Mouse (Mus musculus) forebrain, embryonic 16.5 days (tissue): ENCODE results near the gene Aktip. TPM values are rescaled to one million over a fixed set of nuclear protein-coding genes. Genes with fewer than 3 reads are reported as not detected.

Source experiments
- ATAC-seq: fragments of 200-750 bp; cut with Nextera tagmentation; 2 replicates; pipeline ENCODE4 v1.8.0; 2017; ENCODE audit warnings: mild to moderate bottlenecking, moderate library complexity
- H3K27ac ChIP-seq: fragments of 300-500 bp; sonication (generic); 2 replicates; pipeline ENCODE4 v1.5.1; 2014; ENCODE audit warnings: low read length, control low read depth
- H3K27me3 ChIP-seq: fragments of 300-500 bp; sonication (generic); replicated peaks from 2 replicates; pipeline ENCODE4 v1.6.1; 2014; ENCODE audit warnings: low read length; ENCODE audit not compliant: control insufficient read depth, insufficient read depth
- H3K36me3 ChIP-seq: fragments of 300-500 bp; sonication (generic); 2 replicates; pipeline ENCODE4 v1.6.1; 2014; ENCODE audit not compliant: control insufficient read depth, insufficient read depth
- H3K4me1 ChIP-seq: fragments of 300-500 bp; sonication (generic); replicated peaks from 2 replicates; pipeline ENCODE4 v1.6.1; 2014; ENCODE audit warnings: low read length; ENCODE audit not compliant: control insufficient read depth, insufficient read depth
- H3K4me2 ChIP-seq: fragments of 300-500 bp; sonication (generic); 2 replicates; pipeline ENCODE4 v1.6.1; 2014; ENCODE audit warnings: mild to moderate bottlenecking, low read length, control low read depth
- H3K4me3 ChIP-seq: fragments of 300-500 bp; sonication (generic); replicated peaks from 2 replicates; pipeline ENCODE4 v1.5.1; 2014; ENCODE audit warnings: mild to moderate bottlenecking, low read length, control low read depth
- H3K9ac ChIP-seq: fragments of 300-500 bp; sonication (generic); replicated peaks from 2 replicates; pipeline ENCODE4 v1.6.1; 2014; ENCODE audit warnings: low read depth, low read length, control low read depth
- H3K9me3 ChIP-seq: fragments of 300-500 bp; sonication (generic); 2 replicates; pipeline ENCODE4 v1.6.1; 2016; ENCODE audit warnings: low read length; ENCODE audit not compliant: control insufficient read depth
- WGBS: fragments of 180-500 bp; shearing (Covaris S2); extraction: QIAGEN DNeasy Blood & Tissue Kit; methylation state at CpG from one replicate; pipeline ENCODE4 v1.1.7; 2014; 5-methylcytosine and 5-hydroxymethylcytosine counted together
- polyA plus RNA-seq: library from polyadenylated mRNA; unstranded; fragments of >200 nt; fragmentation: Nextera tagmentation; extraction: Ambion mirVana; gene quantifications from 2 replicates; pipeline ENCODE4 v1.2.1, GENCODE M21; 2015

The Aktip gene
- polyA plus RNA-seq, 1 experiment from 2014 or later: 148 TPM

DNA sequence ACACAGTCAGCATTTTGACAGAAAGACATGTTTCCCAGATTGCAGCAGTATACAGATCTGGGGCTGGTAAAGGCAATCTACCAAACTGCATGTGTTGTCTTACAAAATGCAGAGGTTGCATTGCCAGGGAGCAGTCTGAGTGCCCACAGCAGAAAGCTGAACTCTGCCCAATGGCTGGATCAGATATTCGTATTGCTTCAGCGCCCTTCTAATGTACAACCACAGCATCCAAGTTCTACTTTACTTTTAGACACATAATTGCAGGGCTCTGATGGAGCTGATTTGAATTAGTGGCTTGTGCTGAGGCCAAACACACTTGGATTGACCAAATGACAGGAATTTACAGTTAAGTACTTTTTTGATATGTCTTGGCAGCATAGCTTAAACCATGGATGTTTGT, 22.1 kb upstream of the Aktip start:
- Histone ChIP-seq H3K27ac (no peak overlapping the region), H3K36me3 (peaks cover 3% of the 10 kb centered on the region; the same call in 1 of the 2 replicates), H3K27me3 (no peaks in the 10 kb centered on the region), H3K4me3 (no peak overlapping the region), H3K9ac (no peak overlapping the region), H3K4me1 (no peaks in the 10 kb centered on the region), H3K4me2 (no peak overlapping the region), H3K9me3 (no peaks in the 10 kb centered on the region)
- ATAC-seq: no peak
- WGBS: 97% methylated on average over 2 of the region's 2 CpGs

DNA sequence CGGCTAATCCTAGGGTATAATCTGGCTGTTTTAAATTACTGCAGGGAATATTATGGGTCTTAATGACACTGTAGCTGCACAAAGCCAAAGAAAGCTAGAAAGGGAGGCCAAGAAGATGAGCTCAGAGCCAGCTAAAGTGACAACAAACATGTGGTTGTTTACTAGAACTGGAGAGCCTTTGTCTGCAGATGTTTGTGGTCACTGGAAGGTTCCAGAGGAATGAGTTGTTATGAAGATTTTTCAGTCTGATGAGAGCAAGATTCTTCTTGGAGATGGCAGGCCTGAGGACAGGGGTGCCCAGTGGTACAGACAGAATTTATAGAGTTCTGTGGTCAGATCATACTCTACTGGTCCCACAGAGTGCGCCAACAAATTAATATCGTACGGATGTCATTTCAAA, 18.5 kb upstream of the Aktip start:
- Histone ChIP-seq H3K4me2 (no peak overlapping the region), H3K27ac (no peak overlapping the region), H3K9ac (no peak overlapping the region), H3K27me3 (no peaks in the 10 kb centered on the region), H3K4me3 (no peak overlapping the region), H3K4me1 (no peaks in the 10 kb centered on the region), H3K9me3 (no peaks in the 10 kb centered on the region), H3K36me3 (no peaks in the 10 kb centered on the region)
- whole genome bisulfite sequencing: 68% methylated on average over 4 of the region's 4 CpGs
- ATAC-seq: no peak

DNA sequence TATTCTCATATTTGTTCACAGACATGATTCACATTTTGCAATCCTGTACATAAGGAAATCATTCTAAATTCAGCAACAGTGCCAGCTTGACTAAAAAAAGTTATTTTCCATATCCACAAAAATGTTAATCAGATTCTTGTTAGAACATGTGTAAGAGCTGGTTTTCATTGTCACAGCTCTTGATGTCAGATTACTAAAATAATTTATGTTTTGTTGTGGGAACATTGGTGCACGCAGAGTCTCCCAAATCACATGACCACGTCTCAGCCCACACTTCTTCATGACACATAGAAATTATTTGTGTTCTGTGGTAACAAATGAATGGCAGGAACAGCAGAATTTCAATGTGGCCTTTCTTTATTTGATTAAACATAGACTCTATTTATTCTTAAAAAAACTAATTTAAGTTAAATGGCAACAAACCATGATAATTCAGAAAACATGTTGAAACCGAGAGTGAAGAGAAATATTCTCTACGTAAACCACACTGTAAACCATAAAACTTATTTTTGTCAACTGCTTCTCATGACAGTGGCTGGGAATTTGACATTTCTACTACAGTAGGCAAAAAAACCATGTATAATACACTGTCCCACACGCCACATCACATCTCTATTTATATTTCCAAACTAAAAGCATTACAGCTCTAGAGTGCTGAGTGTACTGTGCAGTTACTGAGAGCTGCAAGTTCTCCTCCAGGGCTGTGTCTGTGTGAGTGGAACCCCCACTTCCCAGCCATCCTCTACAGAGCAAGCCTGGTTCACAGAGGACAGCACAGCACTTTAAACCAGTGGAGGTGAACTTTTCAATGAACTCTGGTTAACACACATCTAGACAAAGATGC, 17.5 kb upstream of the Aktip start:
- Histone ChIP-seq H3K36me3 (no peaks in the 10 kb centered on the region), H3K27me3 (no peaks in the 10 kb centered on the region), H3K9ac (no peak overlapping the region), H3K9me3 (no peaks in the 10 kb centered on the region), H3K27ac (no peak overlapping the region), H3K4me1 (no peaks in the 10 kb centered on the region), H3K4me2 (no peak overlapping the region), H3K4me3 (no peak overlapping the region)
- no peak for ATAC-seq
- WGBS: 86% methylated on average over 5 of the region's 5 CpGs

DNA sequence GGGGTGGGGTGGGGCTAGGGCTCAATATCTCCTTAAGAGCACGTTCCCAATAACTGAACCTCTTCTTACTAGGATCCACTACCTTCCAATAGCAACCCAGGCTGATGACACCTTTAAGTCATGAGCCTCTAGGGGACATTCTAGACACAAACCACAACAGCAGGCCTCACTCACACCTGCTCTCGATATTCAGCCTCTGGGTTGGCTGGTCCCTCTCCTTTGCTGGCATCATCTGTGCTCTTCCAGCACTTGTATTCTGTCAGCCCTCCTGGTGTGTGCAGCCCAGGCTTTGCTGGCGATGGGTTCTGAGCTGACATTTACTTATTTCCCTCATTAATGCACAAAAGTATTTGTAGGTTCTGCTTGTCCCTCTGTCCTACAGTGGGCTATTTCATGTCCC, 14.5 kb upstream of the Aktip start:
- Histone ChIP-seq H3K9ac (no peak overlapping the region), H3K4me2 (no peak overlapping the region), H3K27ac (no peak overlapping the region), H3K27me3 (no peaks in the 10 kb centered on the region), H3K4me1 (no peaks in the 10 kb centered on the region), H3K4me3 (no peak overlapping the region), H3K36me3 (no peaks in the 10 kb centered on the region), H3K9me3 (no peaks in the 10 kb centered on the region)
- 57% methylated on average over 3 of the region's 3 CpGs for WGBS
- no peak for ATAC-seq

DNA sequence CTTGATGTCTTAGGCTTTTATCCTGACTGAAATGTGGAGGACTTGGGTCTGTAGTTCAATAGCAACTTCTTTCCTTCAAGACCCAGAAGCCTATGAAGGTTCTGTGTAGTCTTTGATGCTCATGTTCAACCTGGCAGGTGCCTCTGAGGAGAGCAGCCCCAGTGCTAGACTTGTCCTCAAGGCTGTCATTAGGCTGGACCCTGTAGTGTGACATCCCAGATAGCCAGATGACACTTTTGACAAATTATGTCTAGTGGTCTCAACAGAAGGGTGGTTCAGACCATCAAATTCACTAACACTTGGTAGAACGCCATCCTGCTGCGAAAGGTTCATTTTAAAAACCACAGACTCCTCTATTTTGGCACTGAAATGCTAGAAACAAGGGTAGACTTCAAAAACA, 13.2 kb upstream of the Aktip start:
- Histone ChIP-seq H3K27ac (no peak overlapping the region), H3K4me1 (no peaks in the 10 kb centered on the region), H3K4me3 (no peak overlapping the region), H3K9ac (no peak overlapping the region), H3K9me3 (no peaks in the 10 kb centered on the region), H3K4me2 (no peak overlapping the region), H3K27me3 (no peaks in the 10 kb centered on the region), H3K36me3 (no peaks in the 10 kb centered on the region)
- ATAC-seq: no peak
- WGBS: 87% methylated on average over 2 of the region's 2 CpGs

DNA sequence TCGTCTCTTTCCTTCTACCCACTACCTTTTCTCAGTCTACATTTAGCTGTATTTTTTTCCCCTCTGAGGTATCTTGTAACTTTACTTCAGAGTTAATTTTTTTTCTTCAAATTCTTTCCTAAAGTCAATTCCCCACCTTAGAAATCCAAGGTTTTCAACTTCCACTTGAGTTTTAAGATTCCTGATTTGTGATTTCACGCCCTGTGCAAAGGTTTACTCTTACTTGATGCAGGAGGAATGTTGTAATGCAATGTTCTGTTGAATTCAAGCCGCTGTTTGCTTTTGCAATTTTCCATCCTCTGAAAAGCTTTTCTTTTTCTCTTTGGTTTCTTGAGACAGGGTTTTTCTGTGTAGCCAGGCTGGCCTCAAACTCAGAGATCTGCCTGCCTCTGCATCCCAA, 9.9 kb upstream of the Aktip start:
- H3K27ac ChIP-seq: no peak overlapping the region
- H3K27me3 ChIP-seq: no peaks in the 10 kb centered on the region
- H3K4me2 ChIP-seq: no peak overlapping the region
- no peak overlapping the region for H3K9ac ChIP-seq
- no peaks in the 10 kb centered on the region for H3K9me3 ChIP-seq
- no peaks in the 10 kb centered on the region for H3K36me3 ChIP-seq
- no peaks in the 10 kb centered on the region for H3K4me1 ChIP-seq
- H3K4me3 ChIP-seq: no peak overlapping the region
- 85% methylated on average over 3 of the region's 3 CpGs for WGBS
- no peak for ATAC-seq

DNA sequence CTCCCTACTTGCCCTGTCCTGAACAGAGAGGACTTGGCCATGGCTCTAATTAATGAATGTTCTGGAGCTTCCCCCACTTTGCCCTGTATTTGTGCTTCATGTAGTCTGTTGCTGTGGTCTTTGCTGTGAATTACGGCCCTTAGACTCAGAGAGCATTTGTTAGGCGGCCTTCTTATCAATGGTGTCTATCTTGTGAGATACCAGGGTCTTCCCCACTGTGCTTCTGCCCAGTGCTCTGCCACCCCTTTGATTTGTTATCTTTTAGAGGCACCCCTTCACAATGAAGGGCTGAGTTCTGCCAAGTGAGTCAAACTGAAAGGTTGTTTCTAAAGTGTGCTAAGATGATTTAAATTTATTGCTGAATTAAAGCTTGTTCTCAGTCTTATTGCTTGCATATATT, 7.9 kb upstream of the Aktip start:
- no peak overlapping the region for H3K9ac ChIP-seq
- 91% methylated on average over 2 of the region's 2 CpGs for WGBS

DNA sequence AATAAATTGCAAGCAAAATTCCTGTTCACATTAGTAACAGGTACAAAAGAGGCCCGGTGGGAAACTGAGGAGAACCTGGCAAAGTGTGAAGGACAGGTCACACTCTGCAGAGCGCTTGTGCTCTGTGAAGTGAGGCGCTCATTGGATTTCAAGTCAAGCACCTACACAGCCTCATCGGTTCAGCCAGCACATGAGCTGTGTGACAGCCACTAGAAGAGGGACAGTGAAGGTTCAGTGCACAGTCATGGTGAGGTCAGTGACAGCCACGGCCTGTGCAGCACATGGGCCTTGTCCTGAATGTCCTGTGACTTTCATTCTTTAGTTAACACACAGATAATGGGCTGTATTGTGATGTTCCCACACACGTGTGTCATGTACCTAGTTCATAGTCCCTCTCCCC, 6.1 kb upstream of the Aktip start:
- no peak overlapping the region for H3K27ac ChIP-seq
- 80% methylated on average over 6 of the region's 6 CpGs for WGBS

More for the DNA sequence above, 7.9 kb upstream of the Aktip start:
- Histone ChIP-seq H3K4me2 (no peak overlapping the region), H3K4me3 (no peak overlapping the region), H3K36me3 (no peaks in the 10 kb centered on the region), H3K27ac (no peak overlapping the region), H3K27me3 (no peaks in the 10 kb centered on the region), H3K9me3 (no peaks in the 10 kb centered on the region), H3K4me1 (no peaks in the 10 kb centered on the region)
- ATAC-seq: no peak

DNA sequence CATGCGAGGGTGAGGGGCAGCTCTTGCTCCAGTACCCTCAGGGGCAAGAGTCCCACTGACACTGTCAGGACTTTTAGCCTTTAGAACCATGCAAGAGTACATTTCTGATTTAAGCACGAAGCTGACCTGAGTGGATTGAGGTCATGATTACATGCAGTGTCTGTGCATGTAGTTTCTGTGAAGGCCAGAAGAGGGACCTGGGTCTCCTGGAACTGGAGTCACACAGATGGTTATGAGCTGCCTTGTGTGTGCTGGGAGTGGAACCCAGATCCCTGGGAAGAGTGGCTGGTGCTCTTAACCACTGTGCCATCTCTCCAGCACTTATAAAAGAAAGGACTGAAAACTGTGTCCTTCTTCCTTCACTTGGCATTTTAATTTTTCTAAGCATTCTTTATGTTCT, 1.4 kb upstream of the Aktip start:
- ATAC-seq: no peak
- Histone ChIP-seq H3K4me2 (no peak overlapping the region), H3K9me3 (no peaks in the 10 kb centered on the region), H3K27me3 (no peaks in the 10 kb centered on the region), H3K4me3 (no peak overlapping the region), H3K27ac (no peak overlapping the region), H3K9ac (no peak overlapping the region), H3K36me3 (no peaks in the 10 kb centered on the region), H3K4me1 (no peaks in the 10 kb centered on the region)
- 80% methylated on average over 2 of the region's 2 CpGs for WGBS

More for the DNA sequence above, 6.1 kb upstream of the Aktip start:
- Histone ChIP-seq H3K27me3 (no peaks in the 10 kb centered on the region), H3K4me1 (no peaks in the 10 kb centered on the region), H3K4me2 (no peak overlapping the region), H3K9ac (no peak overlapping the region), H3K36me3 (no peaks in the 10 kb centered on the region), H3K4me3 (no peak overlapping the region), H3K9me3 (no peaks in the 10 kb centered on the region)
- ATAC-seq: no peak

DNA sequence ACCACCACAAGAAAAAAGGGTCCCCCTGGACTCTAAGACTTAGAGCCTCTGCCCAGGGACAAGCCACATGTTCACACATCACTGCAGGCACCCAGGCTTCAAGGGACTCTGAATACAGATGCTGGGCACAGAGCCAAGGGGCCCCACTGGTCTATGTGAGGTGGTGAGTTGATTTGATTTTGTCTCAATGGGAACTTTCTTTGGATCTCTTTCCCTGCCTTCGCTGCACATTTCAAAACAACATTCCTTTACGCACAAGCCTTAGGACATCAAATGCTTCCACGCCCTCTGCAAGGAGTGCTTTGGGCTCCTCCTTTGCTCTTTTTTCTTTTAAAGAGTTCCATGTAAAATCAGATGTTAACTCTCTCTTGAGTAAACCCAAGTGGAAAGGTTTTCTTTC, 1.7 kb downstream of the Aktip start:
- 19% methylated on average over 3 of the region's 3 CpGs for WGBS
- no peak for ATAC-seq
- H3K4me2 ChIP-seq: no peak overlapping the region
- H3K27me3 ChIP-seq: 0 out of 2 replicates have a peak, but pooled peaks cover 2% of the 10 kb centered on the region
- H3K36me3 ChIP-seq: no peaks in the 10 kb centered on the region
- no peak overlapping the region for H3K27ac ChIP-seq
- H3K9ac ChIP-seq: no peak overlapping the region
- no peak overlapping the region for H3K4me3 ChIP-seq
- H3K9me3 ChIP-seq: no peaks in the 10 kb centered on the region
- H3K4me1 ChIP-seq: no peaks in the 10 kb centered on the region
